Mouse (Mus musculus): ENCODE measurements around the gene Gm21761.
"Not testable (repeated sequence)": the region's sequence is repeated elsewhere in the genome, so short reads cannot be mapped to it uniquely, and the experiment has no call there.

DNA sequence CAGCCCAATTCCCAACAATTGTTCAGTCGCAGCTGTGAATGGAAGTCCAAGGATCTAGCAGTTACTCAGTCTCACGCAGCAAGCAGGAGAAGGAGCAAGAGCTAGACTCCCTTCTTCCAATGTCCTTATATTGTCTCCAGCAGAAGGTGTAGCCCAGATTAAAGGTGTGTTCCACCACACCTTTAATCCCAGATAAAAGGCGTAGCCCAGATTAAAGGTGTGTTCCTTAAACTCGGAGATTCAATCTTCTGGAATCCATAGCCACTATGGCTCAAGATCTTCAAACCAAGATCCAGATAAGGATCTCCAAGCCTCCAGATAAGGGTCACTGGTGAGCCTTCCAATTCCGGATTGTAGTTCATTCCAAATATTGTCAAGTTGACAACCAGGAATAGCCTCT, at the start of gene Gm21761:
- TF ChIP-seq CTCF (IDR thresholded peaks at IDR 0.05; ENCODE audit: low read depth); EP300 (optimal IDR thresholded peaks at IDR 0.05): not testable (repeated sequence)
